Mouse (Mus musculus): ENCODE results near the gene Nr6a1. TPM values are rescaled to one million over a fixed set of nuclear protein-coding genes. Genes with fewer than 3 reads are reported as not detected.

Gene Nr6a1
- polyA plus RNA-seq (2014; fragmentation: Nextera tagmentation; extraction: Ambion mirVana) = 1.7 and 2.6 TPM in 2 replicates

GRCm38 (mm10) chr2:38927115-38927979 is at the start of gene Nr6a1:
Nr6a1 (minus strand) TSS chr2:38927688.
- Histone ChIP-seq H3K4me3 (replicated peaks; ENCODE audit: low read depth, low read length) (peak within 1 kb of the TSS; percentile 79), H3K4me2 (ENCODE audit: low read length) (peak within 1 kb of the TSS; percentile 70), H3K9ac (replicated peaks; ENCODE audit: low read length) (0 out of 2 replicates have a peak within 1 kb of the TSS, but pooled peaks have one; percentile 6), H3K27ac (replicated peaks; ENCODE audit: low read depth, low read length) (no peak within 1 kb of the TSS), H3K9me3 (ENCODE audit: control insufficient read depth, low read length) (no peaks in the 10 kb centered on the region), H3K36me3 (ENCODE audit: control insufficient read depth, insufficient read depth, low read length) (no peaks in the 10 kb centered on the region), H3K4me1 (ENCODE audit: control insufficient read depth, insufficient read depth, low read length) (peaks cover 19% of the 10 kb centered on the region), H3K27me3 (ENCODE audit: control insufficient read depth, insufficient read depth, low read length) (peaks cover 9% of the 10 kb centered on the region; the same call in 1 of the 2 replicates)
- DNase-seq = peak; percentile 88
- ATAC-seq (ENCODE audit: low FRiP score, low TSS enrichment) = peak; percentile 34
- WGBS = 10% methylated on average over 19 of the region's 19 CpGs

GRCm38 (mm10) chr2:38975941-38976805 is 48.7 kb upstream of the Nr6a1 start:
- Histone ChIP-seq H3K9ac (replicated peaks; ENCODE audit: low read length) (no peak overlapping the region), H3K9me3 (ENCODE audit: control insufficient read depth, low read length) (no peaks in the 10 kb centered on the region), H3K4me1 (ENCODE audit: control insufficient read depth, insufficient read depth, low read length) (no peaks in the 10 kb centered on the region), H3K27me3 (ENCODE audit: control insufficient read depth, insufficient read depth, low read length) (no peaks in the 10 kb centered on the region), H3K27ac (replicated peaks; ENCODE audit: low read depth, low read length) (no peak overlapping the region), H3K4me3 (replicated peaks; ENCODE audit: low read depth, low read length) (no peak overlapping the region), H3K4me2 (ENCODE audit: low read length) (no peak overlapping the region), H3K36me3 (ENCODE audit: control insufficient read depth, insufficient read depth, low read length) (no peaks in the 10 kb centered on the region)
- WGBS = 84% methylated on average over 21 of the region's 21 CpGs
- no peak for ATAC-seq (ENCODE audit: low FRiP score, low TSS enrichment)
- DNase-seq = no peak

DNA sequence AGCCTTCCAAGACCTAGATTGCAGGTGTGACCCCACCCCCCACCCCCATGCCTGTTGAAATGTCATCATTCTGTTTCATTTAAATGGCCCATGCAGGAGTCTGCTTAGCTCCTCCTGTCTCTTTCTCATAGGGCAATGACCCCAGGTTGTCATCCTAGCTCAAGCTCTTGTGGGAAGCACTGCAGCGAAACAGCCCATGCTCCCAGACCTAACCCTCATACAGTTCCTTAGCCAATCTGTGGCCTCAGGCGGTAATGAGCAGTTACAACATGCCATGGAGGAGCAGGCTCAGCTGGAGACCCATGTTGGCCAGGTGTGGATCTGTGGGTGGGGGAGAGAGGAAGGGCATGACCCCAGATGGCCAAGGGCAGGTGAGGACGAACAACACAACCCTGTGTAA is 47.7 kb upstream of the Nr6a1 start:
- Histone ChIP-seq H3K27ac (replicated peaks; ENCODE audit: low read depth, low read length) (no peak overlapping the region), H3K36me3 (ENCODE audit: control insufficient read depth, insufficient read depth, low read length) (no peaks in the 10 kb centered on the region), H3K4me3 (replicated peaks; ENCODE audit: low read depth, low read length) (no peak overlapping the region), H3K9me3 (ENCODE audit: control insufficient read depth, low read length) (no peaks in the 10 kb centered on the region), H3K4me1 (ENCODE audit: control insufficient read depth, insufficient read depth, low read length) (no peaks in the 10 kb centered on the region), H3K4me2 (ENCODE audit: low read length) (no peak overlapping the region), H3K27me3 (ENCODE audit: control insufficient read depth, insufficient read depth, low read length) (no peaks in the 10 kb centered on the region), H3K9ac (replicated peaks; ENCODE audit: low read length) (no peak overlapping the region)
- DNase-seq (no peak), ATAC-seq (ENCODE audit: low FRiP score, low TSS enrichment) (no peak)
- WGBS = 86% methylated on average over 3 of the region's 3 CpGs

GRCm38 (mm10) chr2:38974171-38974570 is 46.7 kb upstream of the Nr6a1 start:
- Histone ChIP-seq H3K36me3 (ENCODE audit: control insufficient read depth, insufficient read depth, low read length) (no peaks in the 10 kb centered on the region), H3K4me2 (ENCODE audit: low read length) (no peak overlapping the region), H3K27me3 (ENCODE audit: control insufficient read depth, insufficient read depth, low read length) (no peaks in the 10 kb centered on the region), H3K9me3 (ENCODE audit: control insufficient read depth, low read length) (no peaks in the 10 kb centered on the region), H3K9ac (replicated peaks; ENCODE audit: low read length) (no peak overlapping the region), H3K4me1 (ENCODE audit: control insufficient read depth, insufficient read depth, low read length) (no peaks in the 10 kb centered on the region), H3K4me3 (replicated peaks; ENCODE audit: low read depth, low read length) (no peak overlapping the region), H3K27ac (replicated peaks; ENCODE audit: low read depth, low read length) (no peak overlapping the region)
- no peak for ATAC-seq (ENCODE audit: low FRiP score, low TSS enrichment)
- WGBS = 29% methylated on average over 2 of the region's 2 CpGs
- no peak for DNase-seq

- H3K4me3 ChIP-seq (replicated peaks; ENCODE audit: low read depth, low read length) = no peak overlapping the region
- H3K4me2 ChIP-seq (ENCODE audit: low read length) = no peak overlapping the region
- H3K27ac ChIP-seq (replicated peaks; ENCODE audit: low read depth, low read length) = no peak overlapping the region
- no peaks in the 10 kb centered on the region for H3K36me3 ChIP-seq (ENCODE audit: control insufficient read depth, insufficient read depth, low read length)
- no peaks in the 10 kb centered on the region for H3K9me3 ChIP-seq (ENCODE audit: control insufficient read depth, low read length)
- no peak for DNase-seq
- no peak overlapping the region for H3K9ac ChIP-seq (replicated peaks; ENCODE audit: low read length)
- WGBS = 83% methylated on average over 7 of the region's 7 CpGs
- no peaks in the 10 kb centered on the region for H3K4me1 ChIP-seq (ENCODE audit: control insufficient read depth, insufficient read depth, low read length)
- no peak for ATAC-seq (ENCODE audit: low FRiP score, low TSS enrichment)
- no peaks in the 10 kb centered on the region for H3K27me3 ChIP-seq (ENCODE audit: control insufficient read depth, insufficient read depth, low read length)
Measured at GRCm38 (mm10) chr2:38973701-38974100, 46.2 kb upstream of the Nr6a1 start.

- Histone ChIP-seq H3K9me3 (ENCODE audit: control insufficient read depth, low read length) (no peaks in the 10 kb centered on the region), H3K4me1 (ENCODE audit: control insufficient read depth, insufficient read depth, low read length) (no peaks in the 10 kb centered on the region), H3K4me3 (replicated peaks; ENCODE audit: low read depth, low read length) (no peak overlapping the region), H3K9ac (replicated peaks; ENCODE audit: low read length) (no peak overlapping the region), H3K27ac (replicated peaks; ENCODE audit: low read depth, low read length) (no peak overlapping the region), H3K27me3 (ENCODE audit: control insufficient read depth, insufficient read depth, low read length) (no peaks in the 10 kb centered on the region), H3K4me2 (ENCODE audit: low read length) (no peak overlapping the region), H3K36me3 (ENCODE audit: control insufficient read depth, insufficient read depth, low read length) (no peaks in the 10 kb centered on the region)
- DNase-seq (no peak), ATAC-seq (ENCODE audit: low FRiP score, low TSS enrichment) (no peak)
- WGBS = 24% methylated on average over 2 of the region's 2 CpGs
Measured at GRCm38 (mm10) chr2:38973223-38973622, 45.7 kb upstream of the Nr6a1 start.

- Histone ChIP-seq H3K4me1 (ENCODE audit: control insufficient read depth, insufficient read depth, low read length) (no peaks in the 10 kb centered on the region), H3K27ac (replicated peaks; ENCODE audit: low read depth, low read length) (no peak overlapping the region), H3K4me3 (replicated peaks; ENCODE audit: low read depth, low read length) (no peak overlapping the region), H3K4me2 (ENCODE audit: low read length) (no peak overlapping the region), H3K9me3 (ENCODE audit: control insufficient read depth, low read length) (no peaks in the 10 kb centered on the region), H3K27me3 (ENCODE audit: control insufficient read depth, insufficient read depth, low read length) (no peaks in the 10 kb centered on the region), H3K9ac (replicated peaks; ENCODE audit: low read length) (no peak overlapping the region), H3K36me3 (ENCODE audit: control insufficient read depth, insufficient read depth, low read length) (no peaks in the 10 kb centered on the region)
- ATAC-seq (ENCODE audit: low FRiP score, low TSS enrichment) (no peak), DNase-seq (no peak)
- 83% methylated on average over 5 of the region's 5 CpGs for WGBS
Measured at GRCm38 (mm10) chr2:38970057-38970456, 42.6 kb upstream of the Nr6a1 start.

GRCm38 (mm10) chr2:38969650-38970049 is 42.2 kb upstream of the Nr6a1 start:
- DNase-seq (no peak), ATAC-seq (ENCODE audit: low FRiP score, low TSS enrichment) (no peak)
- H3K27ac ChIP-seq (replicated peaks; ENCODE audit: low read depth, low read length) = no peak overlapping the region
- no peaks in the 10 kb centered on the region for H3K9me3 ChIP-seq (ENCODE audit: control insufficient read depth, low read length)
- WGBS = 88% methylated on average over 2 of the region's 2 CpGs
- H3K9ac ChIP-seq (replicated peaks; ENCODE audit: low read length) = no peak overlapping the region
- no peaks in the 10 kb centered on the region for H3K27me3 ChIP-seq (ENCODE audit: control insufficient read depth, insufficient read depth, low read length)
- H3K4me2 ChIP-seq (ENCODE audit: low read length) = no peak overlapping the region
- H3K4me1 ChIP-seq (ENCODE audit: control insufficient read depth, insufficient read depth, low read length) = no peaks in the 10 kb centered on the region
- no peak overlapping the region for H3K4me3 ChIP-seq (replicated peaks; ENCODE audit: low read depth, low read length)
- no peaks in the 10 kb centered on the region for H3K36me3 ChIP-seq (ENCODE audit: control insufficient read depth, insufficient read depth, low read length)

Measured in midbrain, embryonic 14.5 days (tissue).